Mouse (Mus musculus) gastrocnemius, postnatal 4 days (tissue): ENCODE measurements around the gene Yars2. TPM values are rescaled to one million over a fixed set of nuclear protein-coding genes. Genes with fewer than 3 reads are reported as not detected.

Experiments
- total RNA-seq, 2 experiments: library from RNA; stranded (reverse); gene quantifications; 2 replicates each; pipeline ENCODE4 v1.2.3; 2021

Yars2 gene
- total RNA-seq, 2 experiments from 2014 or later: 17.1 to 19.5 TPM

Other genes starting within 250 kb of the Yars2 start
- 1 to 10 TPM; 1.2 to 1.3 TPM for gene Pkp2, start 89.6 kb upstream of the Yars2 start, total RNA-seq
- gene Dnm1l, start 56.0 kb downstream of the Yars2 start, total RNA-seq: 10 to 100 TPM; 77.2 to 90.8 TPM